Mouse (Mus musculus) kidney, embryonic 16.5 days (tissue): ENCODE measurements at regions not wholly inside any gene's neighbourhood (a gene's known extent, or its start where the extent isn't known, plus 50 kb on each side); places are given as distances from the start of the nearest gene placed in this dataset.
"Not testable (repeated sequence)": the region's sequence is repeated elsewhere in the genome, so short reads cannot be mapped to it uniquely, and the experiment has no call there.

Experiments
- ATAC-seq: fragments of 200-750 bp; cut with Nextera tagmentation; 2 replicates; pipeline ENCODE4 v1.8.0; 2017; ENCODE audit warnings: moderate TSS enrichment; ENCODE audit not compliant: low FRiP score, low TSS enrichment
- H3K27ac ChIP-seq: fragments of 300-500 bp; sonication (generic); 2 replicates; pipeline ENCODE4 v1.5.1; 2014; ENCODE audit warnings: low read length
- H3K27me3 ChIP-seq: fragments of 300-500 bp; sonication (generic); 2 replicates; pipeline ENCODE4 v1.6.1; 2014; ENCODE audit warnings: low read length, control low read depth, mixed read lengths; ENCODE audit not compliant: insufficient read depth
- H3K36me3 ChIP-seq: fragments of 300-500 bp; sonication (generic); 2 replicates; pipeline ENCODE4 v1.6.1; 2014; ENCODE audit warnings: low read length, control low read depth, mixed read lengths; ENCODE audit not compliant: insufficient read depth
- H3K4me1 ChIP-seq: fragments of 300-500 bp; sonication (generic); 2 replicates; pipeline ENCODE4 v1.6.1; 2014; ENCODE audit warnings: low read length, control low read depth, mixed read lengths; ENCODE audit not compliant: insufficient read depth
- H3K4me2 ChIP-seq: fragments of 300-500 bp; sonication (generic); replicated peaks from 2 replicates; pipeline ENCODE4 v1.6.1; 2014; ENCODE audit warnings: low read depth, low read length
- H3K4me3 ChIP-seq: fragments of 300-500 bp; sonication (generic); 2 replicates; pipeline ENCODE4 v1.5.1; 2014; ENCODE audit warnings: mild to moderate bottlenecking, low read length
- H3K9ac ChIP-seq: fragments of 300-500 bp; sonication (generic); replicated peaks from 2 replicates; pipeline ENCODE4 v1.6.1; 2014; ENCODE audit warnings: low read length
- H3K9me3 ChIP-seq: fragments of 300-500 bp; sonication (generic); 2 replicates; pipeline ENCODE4 v1.6.1; 2016; ENCODE audit warnings: low read length, control low read depth
- WGBS: fragments of 180-500 bp; shearing (Covaris S2); extraction: QIAGEN DNeasy Blood & Tissue Kit; methylation state at CpG from one replicate; pipeline ENCODE4 v1.1.7; 2014; 5-methylcytosine and 5-hydroxymethylcytosine counted together

DNA sequence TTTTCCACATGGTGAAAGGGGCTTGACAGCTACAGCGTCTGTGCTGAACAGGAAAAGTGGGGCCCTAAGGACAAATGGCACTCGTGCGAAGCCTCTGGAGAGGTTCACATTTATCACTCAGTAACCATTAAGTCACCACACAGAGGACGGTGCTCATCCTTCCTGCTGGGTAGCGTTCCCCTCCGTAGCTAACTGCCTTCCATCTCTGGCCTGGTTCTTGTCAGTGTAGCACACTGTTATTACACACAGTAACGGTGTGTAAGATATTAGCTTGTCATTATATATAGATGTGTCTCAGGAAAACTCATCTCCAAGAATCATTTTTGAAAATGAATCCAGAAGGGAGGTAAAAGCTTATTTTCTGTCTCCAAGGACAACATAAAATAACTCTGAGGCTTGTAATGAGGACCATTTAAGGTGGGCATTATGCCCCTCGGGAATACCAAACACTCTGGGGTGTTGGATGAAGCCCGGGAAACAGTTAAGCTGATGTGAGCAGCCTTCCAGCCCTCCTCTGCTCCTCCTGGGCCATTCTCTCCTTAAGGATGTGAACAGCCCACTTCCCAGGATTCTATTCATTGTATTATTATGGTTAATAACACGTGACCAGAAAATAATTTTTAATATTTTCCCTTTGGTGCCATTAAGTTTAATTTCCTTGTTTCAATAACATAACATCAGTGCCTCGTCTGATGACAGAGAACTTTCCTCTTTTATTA is 222.7 kb upstream of the Arid2 start:
- H3K9me3 ChIP-seq = no peaks in the 10 kb centered on the region
- H3K27me3 ChIP-seq = no peaks in the 10 kb centered on the region
- ATAC-seq = no peak
- no peak overlapping the region for H3K9ac ChIP-seq
- H3K36me3 ChIP-seq = no peaks in the 10 kb centered on the region
- 47% methylated on average over 11 of the region's 11 CpGs for WGBS
- H3K4me1 ChIP-seq = peaks cover 3% of the 10 kb centered on the region; the same call in 1 of the 2 replicates
- H3K4me2 ChIP-seq = no peak overlapping the region
- no peak overlapping the region for H3K27ac ChIP-seq
- H3K4me3 ChIP-seq = no peak overlapping the region

GRCm38 (mm10) chr15:96075615-96076014 is 211.7 kb upstream of the Arid2 start:
- Histone ChIP-seq H3K27ac (no peak overlapping the region), H3K9me3 (no peaks in the 10 kb centered on the region), H3K4me1 (no peaks in the 10 kb centered on the region), H3K27me3 (no peaks in the 10 kb centered on the region), H3K36me3 (no peaks in the 10 kb centered on the region), H3K4me2 (no peak overlapping the region), H3K4me3 (no peak overlapping the region), H3K9ac (no peak overlapping the region)
- ATAC-seq = no peak
- 87% methylated on average over 9 of the region's 9 CpGs for WGBS

- Histone ChIP-seq H3K27ac (no peak overlapping the region), H3K4me3 (no peak overlapping the region), H3K27me3 (no peaks in the 10 kb centered on the region), H3K9me3 (no peaks in the 10 kb centered on the region), H3K36me3 (no peaks in the 10 kb centered on the region), H3K9ac (no peak overlapping the region), H3K4me1 (peaks cover 6% of the 10 kb centered on the region; the same call in 1 of the 2 replicates), H3K4me2 (no peak overlapping the region)
- no peak for ATAC-seq
- WGBS = 55% methylated on average over 5 of the region's 5 CpGs
These were observed 209.6 kb upstream of the Arid2 start for GRCm38 (mm10) chr15:96077756-96078155.

DNA sequence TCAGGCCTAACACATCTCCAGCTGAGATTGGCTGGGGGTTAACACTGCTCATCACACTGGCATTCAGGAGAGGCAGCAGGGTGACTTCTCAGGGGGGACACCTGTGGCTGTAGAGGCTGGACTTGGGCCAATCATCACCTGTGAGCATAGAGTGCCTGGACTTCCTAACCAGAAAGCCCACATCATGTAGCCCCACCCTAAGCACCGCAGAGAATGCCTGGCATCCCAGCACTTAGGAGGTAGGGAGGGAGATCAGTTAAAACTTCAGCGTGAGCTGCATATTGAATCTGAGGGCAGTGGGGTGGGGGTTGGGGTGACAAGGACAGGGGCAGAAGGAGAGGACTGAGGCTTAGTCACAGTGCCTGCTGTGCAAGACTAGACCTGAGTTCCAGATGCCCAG is 208.7 kb upstream of the Arid2 start:
- H3K9ac ChIP-seq = no peak overlapping the region
- H3K27ac ChIP-seq = no peak overlapping the region
- H3K9me3 ChIP-seq = no peaks in the 10 kb centered on the region
- no peak overlapping the region for H3K4me2 ChIP-seq
- ATAC-seq = no peak
- WGBS = 61% methylated on average over 2 of the region's 2 CpGs
- H3K4me3 ChIP-seq = no peak overlapping the region
- H3K27me3 ChIP-seq = no peaks in the 10 kb centered on the region
- H3K4me1 ChIP-seq = peaks cover 6% of the 10 kb centered on the region; the same call in 1 of the 2 replicates
- no peaks in the 10 kb centered on the region for H3K36me3 ChIP-seq

DNA sequence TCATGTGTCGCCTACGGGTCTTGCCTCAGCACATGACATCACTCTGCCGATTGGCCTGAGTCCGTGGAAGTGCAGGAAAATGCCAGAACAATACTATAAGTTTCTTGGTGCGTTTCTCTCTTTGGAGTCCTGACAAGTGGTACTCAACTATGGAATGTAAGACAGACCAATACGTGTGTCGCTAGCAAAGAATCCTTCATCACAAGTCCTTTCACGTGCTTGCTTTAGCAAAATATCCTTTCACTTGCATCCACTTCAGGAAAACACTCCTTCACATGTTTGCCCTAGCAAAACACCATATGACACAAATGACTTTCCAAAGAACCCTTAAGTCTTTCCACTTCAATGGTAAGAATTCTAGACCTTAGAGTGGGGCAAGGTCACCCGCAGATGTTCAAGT is 197.6 kb upstream of the Arid2 start:
- ATAC-seq = no peak
- Histone ChIP-seq H3K9ac (no peak overlapping the region), H3K4me2 (no peak overlapping the region), H3K27me3 (no peaks in the 10 kb centered on the region), H3K4me3 (no peak overlapping the region), H3K9me3 (no peaks in the 10 kb centered on the region), H3K4me1 (no peaks in the 10 kb centered on the region), H3K36me3 (no peaks in the 10 kb centered on the region), H3K27ac (no peak overlapping the region)
- WGBS = 93% methylated on average over 9 of the region's 9 CpGs

GRCm38 (mm10) chr15:96096438-96096837 is 190.9 kb upstream of the Arid2 start:
- 78% methylated on average over 3 of the region's 3 CpGs for WGBS
- no peak; the same call in 1 of the 2 replicates for ATAC-seq
- H3K36me3 ChIP-seq = no peaks in the 10 kb centered on the region
- no peak overlapping the region for H3K27ac ChIP-seq
- H3K27me3 ChIP-seq = no peaks in the 10 kb centered on the region
- H3K4me1 ChIP-seq = peaks cover 16% of the 10 kb centered on the region
- no peak overlapping the region for H3K4me2 ChIP-seq
- no peak overlapping the region for H3K4me3 ChIP-seq
- H3K9ac ChIP-seq = no peak overlapping the region
- H3K9me3 ChIP-seq = no peaks in the 10 kb centered on the region

DNA sequence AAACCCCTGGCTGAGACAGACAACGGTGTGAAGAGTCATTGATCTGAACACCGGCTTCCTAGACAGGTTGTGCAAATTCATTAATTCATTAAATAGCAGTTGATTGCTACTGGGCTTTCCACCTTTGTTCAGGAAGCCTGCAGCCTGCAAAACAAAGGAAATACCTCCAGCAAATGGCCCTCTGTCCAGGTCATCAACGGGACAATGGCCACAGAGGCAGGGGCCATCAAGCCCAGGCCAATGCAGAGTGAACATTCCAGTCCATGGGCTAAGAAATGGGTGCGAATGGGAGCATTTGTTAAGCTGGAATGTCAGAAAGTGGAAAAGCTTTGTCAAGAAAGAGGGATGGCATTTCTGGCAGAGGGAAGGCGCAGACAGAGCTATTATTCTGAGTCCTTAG is 188.5 kb upstream of the Arid2 start:
- Histone ChIP-seq H3K36me3 (no peaks in the 10 kb centered on the region), H3K4me1 (peaks cover 18% of the 10 kb centered on the region), H3K27me3 (no peaks in the 10 kb centered on the region), H3K9me3 (no peaks in the 10 kb centered on the region), H3K27ac (no peak overlapping the region), H3K4me3 (no peak overlapping the region), H3K4me2 (no peak overlapping the region), H3K9ac (no peak overlapping the region)
- ATAC-seq = no peak
- 74% methylated on average over 5 of the region's 5 CpGs for WGBS

DNA sequence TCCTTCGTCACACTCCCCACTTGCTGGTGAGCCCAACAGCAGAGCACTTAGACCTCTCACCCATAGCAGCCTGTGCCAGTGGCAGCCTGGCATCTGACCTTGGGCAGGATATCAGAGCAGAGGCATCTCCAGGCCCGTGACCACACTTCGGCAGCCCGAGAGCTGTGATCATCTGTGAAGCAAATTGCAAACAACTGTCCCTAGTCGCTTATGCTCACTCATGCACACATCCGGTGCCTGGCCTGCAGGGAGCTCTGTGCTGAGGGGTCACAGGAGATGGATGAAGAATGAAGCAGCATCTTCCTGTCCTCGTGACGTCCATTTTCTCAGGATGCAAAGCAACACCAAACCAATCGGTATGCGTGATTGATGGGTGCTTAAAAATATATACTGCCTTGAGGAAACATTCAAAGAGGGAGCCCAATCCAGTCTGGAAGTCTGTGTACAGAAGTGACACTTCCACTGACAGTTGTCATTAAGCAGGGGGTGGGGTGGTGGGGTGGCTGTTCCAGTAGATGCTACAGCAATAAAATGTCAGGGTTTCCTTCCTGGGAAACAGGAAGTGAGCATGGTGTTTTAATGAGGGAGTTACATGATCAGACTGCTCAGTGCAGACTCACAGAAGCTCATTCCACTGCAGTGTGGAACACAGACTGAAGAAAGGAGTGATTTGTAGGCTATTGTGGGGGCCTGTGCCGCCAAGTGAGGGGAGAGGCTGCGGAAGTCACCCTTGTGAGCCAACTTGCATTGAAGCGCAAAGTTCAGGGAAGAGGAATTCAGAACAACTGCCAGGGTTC is 187.3 kb upstream of the Arid2 start:
- H3K27me3 ChIP-seq, H3K36me3 ChIP-seq, H3K9ac ChIP-seq, H3K4me2 ChIP-seq, H3K4me3 ChIP-seq, H3K9me3 ChIP-seq: not testable (repeated sequence)
- ATAC-seq = peak; percentile 69; the same call in 1 of the 2 replicates
- Histone ChIP-seq H3K4me1 (peaks cover 24% of the 10 kb centered on the region), H3K27ac (peak overlapping the region; percentile 65)
- WGBS = 16% methylated on average over 11 of the region's 13 CpGs

DNA sequence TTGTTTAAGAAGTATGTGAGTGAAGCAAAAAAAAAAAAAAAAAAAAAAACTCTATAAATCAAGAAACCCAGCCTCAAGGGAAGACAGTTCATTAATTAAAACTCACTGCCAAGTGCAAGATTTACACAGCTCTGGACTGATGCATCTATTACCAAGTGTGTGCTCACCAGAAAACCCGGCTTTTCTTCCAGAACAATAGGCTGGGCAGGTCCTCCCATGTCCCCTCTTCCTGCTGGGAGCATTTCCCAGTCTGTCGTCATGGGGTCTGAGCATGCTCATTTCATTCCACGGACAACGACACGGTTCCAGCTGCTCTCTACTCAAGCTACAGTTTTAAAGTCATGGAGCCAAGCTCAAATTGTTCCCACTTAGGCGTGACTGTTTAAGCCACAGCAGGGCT is 183.6 kb upstream of the Arid2 start:
- Histone ChIP-seq H3K36me3 (no peaks in the 10 kb centered on the region), H3K27me3 (no peaks in the 10 kb centered on the region), H3K4me3 (no peak overlapping the region), H3K27ac (peak overlapping the region; percentile 84), H3K9me3 (no peaks in the 10 kb centered on the region), H3K4me2 (no peak overlapping the region), H3K9ac (no peak overlapping the region), H3K4me1 (peaks cover 20% of the 10 kb centered on the region)
- WGBS = 6% methylated on average over 6 of the region's 6 CpGs
- ATAC-seq = peak; percentile 87

- H3K4me1 ChIP-seq = peaks cover 9% of the 10 kb centered on the region; the same call in 1 of the 2 replicates
- H3K4me3 ChIP-seq = no peak overlapping the region
- H3K27ac ChIP-seq = no peak overlapping the region
- WGBS = 59% methylated on average over 4 of the region's 4 CpGs
- H3K4me2 ChIP-seq = no peak overlapping the region
- no peak for ATAC-seq
- 0 out of 2 replicates have a peak, but pooled peaks cover 3% of the 10 kb centered on the region for H3K9me3 ChIP-seq
- no peak overlapping the region for H3K9ac ChIP-seq
- no peaks in the 10 kb centered on the region for H3K36me3 ChIP-seq
- no peaks in the 10 kb centered on the region for H3K27me3 ChIP-seq
These were observed 179.8 kb upstream of the Arid2 start for GRCm38 (mm10) chr15:96107503-96107902.
